ENCODE assay signal across 9 mouse cellular contexts in genomic region chr1:188633736-188634135, GRCm38 (mm10).
DNase-seq lines count a peak whose midpoint lies in the region; ATAC-seq and TF ChIP-seq lines count a peak whose summit lies in the region.
"Had no signal": no experiment of that assay in that cellular context is flagged by ENCODE, and none has a peak within 500 bp of the region (broad histone marks: within the 10 kb centered on the region; RNA-seq: fewer than 3 reads in every experiment).

No protein-coding gene starts in this region.

- H3K4me2 ChIP-seq in heart, postnatal 0 days (ENCODE audit: low read depth, low read length) = no peak overlapping the region
- H3K4me2 ChIP-seq: liver, embryonic 13.5 days had no signal

- peak; percentile 61 for TF ChIP-seq CTCF in heart, postnatal 0 days (IDR thresholded peaks at IDR 0.05; ENCODE audit: low read depth)
- peak in 1 of 3 experiments; percentile 6; a peak in 1 of 6 replicates for TF ChIP-seq CTCF in MEL (IDR thresholded peaks at IDR 0.05 in 2 of 3, conservative IDR thresholded peaks at IDR 0.05 in 1 of 3; ENCODE audit: control insufficient read depth in 1 of 3, insufficient read depth in 1 of 3, low read depth in 2 of 3, low read length in 3 of 3, poor library complexity in 1 of 3, severe bottlenecking in 1 of 3)

- H3K27me3 ChIP-seq in heart, postnatal 0 days (ENCODE audit: control insufficient read depth, insufficient read depth, low read length) = no peaks in the 10 kb centered on the region
- H3K27me3 ChIP-seq in heart, embryonic 10.5 days (ENCODE audit: insufficient read depth, poor library complexity, severe bottlenecking) = no peaks in the 10 kb centered on the region
- H3K27me3 ChIP-seq in MEL (ENCODE audit: control insufficient read depth in 1 of 2, insufficient read depth in 2 of 2, low read length in 2 of 2) = no peaks in the 10 kb centered on the region
- H3K27me3 ChIP-seq: liver, embryonic 13.5 days had no signal

- ATAC-seq in heart, postnatal 0 days (ENCODE audit: insufficient read depth, low read depth) = no peak
- no peak for ATAC-seq in erythroid progenitor cell, adult 5-6 weeks (replicated peaks; ENCODE audit: low FRiP score, poor library complexity, severe bottlenecking)

- TF ChIP-seq POLR2A in MEL (IDR thresholded peaks at IDR 0.05; ENCODE audit: control insufficient read depth in 1 of 2, insufficient read depth in 1 of 2, low read depth in 1 of 2, low read length in 2 of 2, poor library complexity in 1 of 2) = no peak

- H3K9ac ChIP-seq in heart, postnatal 0 days (replicated peaks; ENCODE audit: low read depth, low read length) = no peak overlapping the region
- no peak overlapping the region for H3K9ac ChIP-seq in MEL (ENCODE audit: control insufficient read depth, low read depth, low read length, poor library complexity, severe bottlenecking)
- H3K9ac ChIP-seq: liver, embryonic 13.5 days had no signal

- no peaks in the 10 kb centered on the region for H3K79me2 ChIP-seq in MEL (ENCODE audit: control insufficient read depth, insufficient read depth, low read length, poor library complexity)

- no peak for TF ChIP-seq EP300 in heart, postnatal 0 days (IDR thresholded peaks at IDR 0.05; ENCODE audit: low read depth)
- TF ChIP-seq EP300 in MEL (IDR thresholded peaks at IDR 0.05; ENCODE audit: low read depth in 1 of 2, low read length in 2 of 2) = no peak

- DNase-seq in heart, postnatal 0 days (ENCODE audit: low spot score) = peak; percentile 45
- no peak for DNase-seq in heart, embryonic 10.5 days (ENCODE audit: low spot score)
- no peak for DNase-seq in MEL (ENCODE audit: low read depth, low spot score)
- DNase-seq in cerebellum, postnatal 14 days = peak; percentile 68 to 69
- DNase-seq in layer of hippocampus, postnatal 36 days = peak; percentile 6 to 7
- peak; percentile 40 for DNase-seq in right cerebral cortex, postnatal 4 days
- no peak for DNase-seq in thymus, postnatal 36 days
- DNase-seq: liver, embryonic 13.5 days had no signal

- peak; percentile 7 for TF ChIP-seq RAD21 in MEL (IDR thresholded peaks at IDR 0.05; ENCODE audit: low read depth, low read length)

- H3K27ac ChIP-seq in heart, postnatal 0 days (ENCODE audit: low read depth) = no peak overlapping the region
- no peak overlapping the region for H3K27ac ChIP-seq in heart, embryonic 10.5 days
- H3K27ac ChIP-seq in MEL (ENCODE audit: control insufficient read depth, low read depth, low read length) = no peak overlapping the region
- H3K27ac ChIP-seq: liver, embryonic 13.5 days had no signal

- H3K36me3 ChIP-seq in heart, postnatal 0 days (replicated peaks; ENCODE audit: control insufficient read depth, insufficient read depth, low read length) = no peaks in the 10 kb centered on the region
- no peaks in the 10 kb centered on the region for H3K36me3 ChIP-seq in heart, embryonic 10.5 days
- no peaks in the 10 kb centered on the region for H3K36me3 ChIP-seq in MEL (ENCODE audit: control insufficient read depth in 1 of 2, insufficient read depth in 2 of 2, low read length in 2 of 2)
- H3K36me3 ChIP-seq: liver, embryonic 13.5 days had no signal

- H3K4me1 ChIP-seq in heart, postnatal 0 days (ENCODE audit: control insufficient read depth, insufficient read depth) = no peaks in the 10 kb centered on the region
- no peaks in the 10 kb centered on the region for H3K4me1 ChIP-seq in heart, embryonic 10.5 days
- H3K4me1 ChIP-seq in MEL (ENCODE audit: control insufficient read depth in 1 of 2, insufficient read depth in 2 of 2, low read length in 2 of 2) = no peaks in the 10 kb centered on the region
- H3K4me1 ChIP-seq: liver, embryonic 13.5 days had no signal

- 46% methylated on average over 4 of the region's 4 CpGs for WGBS in heart, postnatal 0 days
- WGBS in heart, embryonic 10.5 days = 44% methylated on average over 4 of the region's 4 CpGs

- no peaks in the 10 kb centered on the region for H3K9me3 ChIP-seq in heart, postnatal 0 days (replicated peaks; ENCODE audit: control insufficient read depth, low read length)
- no peaks in the 10 kb centered on the region for H3K9me3 ChIP-seq in heart, embryonic 10.5 days
- no peaks in the 10 kb centered on the region for H3K9me3 ChIP-seq in MEL (replicated peaks; ENCODE audit: insufficient read depth, low read length)
- H3K9me3 ChIP-seq: liver, embryonic 13.5 days had no signal

- H3K4me3 ChIP-seq in heart, postnatal 0 days (ENCODE audit: low read depth, low read length) = no peak overlapping the region
- no peak overlapping the region for H3K4me3 ChIP-seq in heart, embryonic 10.5 days
- no peak overlapping the region for H3K4me3 ChIP-seq in MEL (ENCODE audit: control insufficient read depth in 1 of 2, insufficient read depth in 1 of 2, low read depth in 2 of 2, low read length in 2 of 2)
- H3K4me3 ChIP-seq: liver, embryonic 13.5 days had no signal

TF ChIP-seq in MEL, 35 proteins besides CTCF, POLR2A, EP300 and RAD21:
- 0 out of 2 replicates have a peak, but pooled peaks have one; percentile 14 for TF ChIP-seq SMC3 (IDR thresholded peaks at IDR 0.05; ENCODE audit: low read depth, low read length)
- TF ChIP-seq GATA1 (IDR thresholded peaks at IDR 0.05; ENCODE audit: low read depth, low read length) = no peak
TF ChIP-seq in MEL: peak in this region for 1.

Comparison
In these comparisons a context has a peak if more than half of its experiments do, and no peak if none do; other contexts are left out.
1. DNase-seq: peak in heart, postnatal 0 days (single experiment), cerebellum, postnatal 14 days (2 of 2), layer of hippocampus, postnatal 36 days (2 of 2) and right cerebral cortex, postnatal 4 days (single experiment); none in heart, embryonic 10.5 days (single experiment), MEL (single experiment) and thymus, postnatal 36 days (0 of 2).